8 mouse cellular contexts compared by ENCODE assay signal in genomic region chr8:94917352-94917751, GRCm38 (mm10). TPM values are rescaled to one million over a fixed set of nuclear protein-coding genes. Genes with fewer than 3 reads are reported as not detected.
DNase-seq lines count a peak whose midpoint lies in the region; ATAC-seq and TF ChIP-seq lines count a peak whose summit lies in the region.

No protein-coding gene starts in this region.

- TF ChIP-seq POLR2A in bone marrow, adult 2 months (IDR thresholded peaks at IDR 0.05; ENCODE audit: borderline replicate concordance, control insufficient read depth, low read depth, low read length): no peak; the same call in 1 of the 2 replicates

- peak; percentile 81 for DNase-seq in CD4-positive helper T cell, adult 2 months (ENCODE audit: low read depth, low spot score)
- DNase-seq in liver, embryonic 13.5 days: peak; percentile 80
- DNase-seq in neural tube, embryonic 10.5 days (ENCODE audit: extremely low spot score, low spot score): peak; percentile 97

- peaks cover 5% of the 10 kb centered on the region; the same call in 1 of the 2 replicates for H3K36me3 ChIP-seq in embryonic facial prominence, embryonic 15.5 days
- peaks cover 8% of the 10 kb centered on the region for H3K36me3 ChIP-seq in heart, embryonic 12.5 days
- no peaks in the 10 kb centered on the region for H3K36me3 ChIP-seq in kidney, embryonic 16.5 days (ENCODE audit: insufficient read depth, low read length)
- no peaks in the 10 kb centered on the region for H3K36me3 ChIP-seq in liver, embryonic 13.5 days
- H3K36me3 ChIP-seq in stomach, embryonic 16.5 days (ENCODE audit: control insufficient read depth, insufficient read depth, low read length): 0 out of 2 replicates have a peak, but pooled peaks cover 6% of the 10 kb centered on the region

- peak; percentile 95 for ATAC-seq in embryonic facial prominence, embryonic 15.5 days (ENCODE audit: insufficient number of reproducible peaks, low FRiP score, low TSS enrichment, low read depth)
- ATAC-seq in heart, embryonic 12.5 days (ENCODE audit: insufficient number of reproducible peaks, low FRiP score): peak; percentile 96
- ATAC-seq in kidney, embryonic 16.5 days (ENCODE audit: low FRiP score, low TSS enrichment): peak; percentile 96
- ATAC-seq in liver, embryonic 13.5 days (ENCODE audit: low read depth): peak; percentile 85
- peak; percentile 92 for ATAC-seq in stomach, embryonic 16.5 days (ENCODE audit: insufficient read depth, low FRiP score)

- no peaks in the 10 kb centered on the region for H3K27me3 ChIP-seq in embryonic facial prominence, embryonic 15.5 days
- H3K27me3 ChIP-seq in heart, embryonic 12.5 days (replicated peaks): 0 out of 2 replicates have a peak, but pooled peaks cover 8% of the 10 kb centered on the region
- 0 out of 2 replicates have a peak, but pooled peaks cover 6% of the 10 kb centered on the region for H3K27me3 ChIP-seq in kidney, embryonic 16.5 days (ENCODE audit: insufficient read depth, low read length)
- H3K27me3 ChIP-seq in liver, embryonic 13.5 days: peaks cover 43% of the 10 kb centered on the region
- no peaks in the 10 kb centered on the region for H3K27me3 ChIP-seq in stomach, embryonic 16.5 days (ENCODE audit: control insufficient read depth, insufficient read depth, low read length)

- H3K4me1 ChIP-seq in bone marrow, adult 2 months (ENCODE audit: control insufficient read depth, insufficient read depth, low read length): no peaks in the 10 kb centered on the region; the same call in 1 of the 2 replicates
- peaks cover 50% of the 10 kb centered on the region for H3K4me1 ChIP-seq in embryonic facial prominence, embryonic 15.5 days
- peaks cover 57% of the 10 kb centered on the region for H3K4me1 ChIP-seq in heart, embryonic 12.5 days (replicated peaks)
- H3K4me1 ChIP-seq in kidney, embryonic 16.5 days (ENCODE audit: insufficient read depth, low read length): peaks cover 36% of the 10 kb centered on the region
- peaks cover 77% of the 10 kb centered on the region for H3K4me1 ChIP-seq in liver, embryonic 13.5 days (replicated peaks)
- peaks cover 47% of the 10 kb centered on the region for H3K4me1 ChIP-seq in stomach, embryonic 16.5 days (ENCODE audit: control insufficient read depth, insufficient read depth, low read length)

- 1% methylated on average over 25 of the region's 27 CpGs for WGBS in bone marrow, adult 2 months
- 0% methylated on average over 27 of the region's 27 CpGs for WGBS in embryonic facial prominence, embryonic 15.5 days
- 0% methylated on average over 27 of the region's 27 CpGs for WGBS in heart, embryonic 12.5 days
- under 1% methylated on average over 24 of the region's 27 CpGs for WGBS in kidney, embryonic 16.5 days
- WGBS in liver, embryonic 13.5 days (ENCODE audit: insufficient replicate concordance): under 1% methylated on average over 27 of the region's 27 CpGs
- under 1% methylated on average over 27 of the region's 27 CpGs for WGBS in stomach, embryonic 16.5 days

- no peaks in the 10 kb centered on the region for H3K9me3 ChIP-seq in embryonic facial prominence, embryonic 15.5 days (replicated peaks)
- H3K9me3 ChIP-seq in heart, embryonic 12.5 days (replicated peaks): no peaks in the 10 kb centered on the region
- no peaks in the 10 kb centered on the region for H3K9me3 ChIP-seq in kidney, embryonic 16.5 days (ENCODE audit: low read length)
- no peaks in the 10 kb centered on the region for H3K9me3 ChIP-seq in liver, embryonic 13.5 days (replicated peaks)
- H3K9me3 ChIP-seq in stomach, embryonic 16.5 days (replicated peaks; ENCODE audit: control insufficient read depth, low read length): no peaks in the 10 kb centered on the region

- peak overlapping the region; percentile 64 for H3K9ac ChIP-seq in embryonic facial prominence, embryonic 15.5 days
- peak overlapping the region; percentile 87 for H3K9ac ChIP-seq in heart, embryonic 12.5 days
- peak overlapping the region; percentile 73 for H3K9ac ChIP-seq in kidney, embryonic 16.5 days (replicated peaks; ENCODE audit: low read length)
- peak overlapping the region; percentile 77 for H3K9ac ChIP-seq in liver, embryonic 13.5 days
- H3K9ac ChIP-seq in stomach, embryonic 16.5 days (ENCODE audit: low read length): peak overlapping the region; percentile 91

- peak overlapping the region; percentile 56 for H3K4me3 ChIP-seq in bone marrow, adult 2 months (replicated peaks; ENCODE audit: control insufficient read depth, low read depth, low read length)
- peak overlapping the region; percentile 69 for H3K4me3 ChIP-seq in embryonic facial prominence, embryonic 15.5 days (replicated peaks)
- H3K4me3 ChIP-seq in heart, embryonic 12.5 days: peak overlapping the region; percentile 82
- peak overlapping the region; percentile 59 for H3K4me3 ChIP-seq in kidney, embryonic 16.5 days (ENCODE audit: low read length)
- peak overlapping the region; percentile 72 for H3K4me3 ChIP-seq in liver, embryonic 13.5 days (replicated peaks)
- H3K4me3 ChIP-seq in stomach, embryonic 16.5 days (replicated peaks; ENCODE audit: low read length): peak overlapping the region; percentile 66

- H3K4me2 ChIP-seq in embryonic facial prominence, embryonic 15.5 days (replicated peaks): peak overlapping the region; percentile 72
- peak overlapping the region; percentile 74 for H3K4me2 ChIP-seq in heart, embryonic 12.5 days
- H3K4me2 ChIP-seq in kidney, embryonic 16.5 days (replicated peaks; ENCODE audit: low read depth, low read length): peak overlapping the region; percentile 82
- H3K4me2 ChIP-seq in liver, embryonic 13.5 days: peak overlapping the region; percentile 96
- H3K4me2 ChIP-seq in stomach, embryonic 16.5 days (ENCODE audit: low read depth, low read length): peak overlapping the region; percentile 82

- H3K27ac ChIP-seq in bone marrow, adult 2 months (ENCODE audit: control insufficient read depth, insufficient read depth, low read depth, low read length, poor library complexity): no peak overlapping the region
- peak overlapping the region; percentile 90 for H3K27ac ChIP-seq in embryonic facial prominence, embryonic 15.5 days (replicated peaks)
- peak overlapping the region; percentile 74 for H3K27ac ChIP-seq in heart, embryonic 12.5 days (ENCODE audit: poor library complexity, severe bottlenecking)
- peak overlapping the region; percentile 43 for H3K27ac ChIP-seq in kidney, embryonic 16.5 days (ENCODE audit: low read length)
- peak overlapping the region; percentile 39 for H3K27ac ChIP-seq in liver, embryonic 13.5 days
- peak overlapping the region; percentile 81 for H3K27ac ChIP-seq in stomach, embryonic 16.5 days (ENCODE audit: low read length)

- TF ChIP-seq CTCF in bone marrow, adult 2 months (IDR thresholded peaks at IDR 0.05; ENCODE audit: control insufficient read depth, insufficient read depth, low read length): peak; percentile 33; the same call in 1 of the 2 replicates

RNA-seq across cellular contexts. Expression of gene Ccdc102a, which starts 0.5 kb away (rescaled TPM):
- polyA plus RNA-seq in bone marrow, adult 2 months (2011; ENCODE audit: insufficient read depth, insufficient read length, low replicate concordance, missing spikeins): 0.70 and 2.8 TPM in 2 replicates
- 42.3 and 44.6 TPM in 2 replicates for polyA plus RNA-seq in embryonic facial prominence, embryonic 15.5 days (2015; fragmentation: Nextera tagmentation; extraction: Ambion mirVana)
- 26.2 and 28.2 TPM in 2 replicates for polyA plus RNA-seq in heart, embryonic 12.5 days (2016; fragmentation: Nextera tagmentation; extraction: Ambion mirVana)
- polyA plus RNA-seq in kidney, embryonic 16.5 days (2015; fragmentation: Nextera tagmentation; extraction: Ambion mirVana): 20.1 and 21.0 TPM in 2 replicates
- polyA plus RNA-seq in liver, embryonic 13.5 days (2015; fragmentation: Nextera tagmentation; extraction: Ambion mirVana): 3.5 TPM in 2 replicates
- 10.9 and 14.8 TPM in 2 replicates for polyA plus RNA-seq in stomach, embryonic 16.5 days (2015; fragmentation: Nextera tagmentation; extraction: Ambion mirVana)

RNA-seq across cellular contexts. Expression of gene Adgrg5, which starts 6.1 kb away (rescaled TPM):
- 0.92 and 2.5 TPM in 2 replicates for polyA plus RNA-seq in bone marrow, adult 2 months (2011; ENCODE audit: insufficient read depth, insufficient read length, low replicate concordance, missing spikeins)
- 0.07 and 0.08 TPM in 2 replicates for polyA plus RNA-seq in embryonic facial prominence, embryonic 15.5 days (2015; fragmentation: Nextera tagmentation; extraction: Ambion mirVana)
- 0.09 TPM in 1 of 2 replicates, not detected in the other for polyA plus RNA-seq in heart, embryonic 12.5 days (2016; fragmentation: Nextera tagmentation; extraction: Ambion mirVana)
- polyA plus RNA-seq in kidney, embryonic 16.5 days (2015; fragmentation: Nextera tagmentation; extraction: Ambion mirVana): 0.05 and 0.08 TPM in 2 replicates
- 0.43 and 0.52 TPM in 2 replicates for polyA plus RNA-seq in liver, embryonic 13.5 days (2015; fragmentation: Nextera tagmentation; extraction: Ambion mirVana)
- polyA plus RNA-seq in stomach, embryonic 16.5 days (2015; fragmentation: Nextera tagmentation; extraction: Ambion mirVana): 0.44 and 0.45 TPM in 2 replicates

RNA-seq across cellular contexts. Expression of gene Dok4, which starts 41.2 kb away (rescaled TPM):
- polyA plus RNA-seq in bone marrow, adult 2 months (2011; ENCODE audit: insufficient read depth, insufficient read length, low replicate concordance, missing spikeins): 3.0 and 5.6 TPM in 2 replicates
- polyA plus RNA-seq in embryonic facial prominence, embryonic 15.5 days (2015; fragmentation: Nextera tagmentation; extraction: Ambion mirVana): 31.0 and 31.1 TPM in 2 replicates
- polyA plus RNA-seq in heart, embryonic 12.5 days (2016; fragmentation: Nextera tagmentation; extraction: Ambion mirVana): 53.3 and 54.2 TPM in 2 replicates
- polyA plus RNA-seq in kidney, embryonic 16.5 days (2015; fragmentation: Nextera tagmentation; extraction: Ambion mirVana): 34.8 and 39.3 TPM in 2 replicates
- 9.3 and 9.8 TPM in 2 replicates for polyA plus RNA-seq in liver, embryonic 13.5 days (2015; fragmentation: Nextera tagmentation; extraction: Ambion mirVana)
- 28.8 and 29.5 TPM in 2 replicates for polyA plus RNA-seq in stomach, embryonic 16.5 days (2015; fragmentation: Nextera tagmentation; extraction: Ambion mirVana)

RNA-seq across cellular contexts. Expression of gene Adgrg1, which starts 57.2 kb away (rescaled TPM):
- 30.1 and 41.3 TPM in 2 replicates for polyA plus RNA-seq in bone marrow, adult 2 months (2011; ENCODE audit: insufficient read depth, insufficient read length, low replicate concordance, missing spikeins)
- polyA plus RNA-seq in embryonic facial prominence, embryonic 15.5 days (2015; fragmentation: Nextera tagmentation; extraction: Ambion mirVana): 29.9 and 31.9 TPM in 2 replicates
- polyA plus RNA-seq in heart, embryonic 12.5 days (2016; fragmentation: Nextera tagmentation; extraction: Ambion mirVana): 4.9 and 6.0 TPM in 2 replicates
- 66.2 and 67.8 TPM in 2 replicates for polyA plus RNA-seq in kidney, embryonic 16.5 days (2015; fragmentation: Nextera tagmentation; extraction: Ambion mirVana)
- polyA plus RNA-seq in liver, embryonic 13.5 days (2015; fragmentation: Nextera tagmentation; extraction: Ambion mirVana): 42.7 and 55.6 TPM in 2 replicates
- polyA plus RNA-seq in stomach, embryonic 16.5 days (2015; fragmentation: Nextera tagmentation; extraction: Ambion mirVana): 51.1 and 65.2 TPM in 2 replicates
